Mouse (Mus musculus) limb, embryonic 12.5 days (tissue): ENCODE results near the gene Nelfb. TPM values are rescaled to one million over a fixed set of nuclear protein-coding genes. Genes with fewer than 3 reads are reported as not detected.

Source experiments
- ATAC-seq: fragments of 200-750 bp; cut with Nextera tagmentation; 2 replicates; pipeline ENCODE4 v1.8.0; 2017; ENCODE audit warnings: low read depth, moderate TSS enrichment; ENCODE audit not compliant: insufficient number of reproducible peaks, insufficient read depth, low FRiP score, low TSS enrichment
- H3K27ac ChIP-seq: fragments of 300-500 bp; sonication (generic); 2 replicates; pipeline ENCODE4 v1.5.1; 2016; ENCODE audit warnings: mild to moderate bottlenecking, moderate library complexity
- H3K27me3 ChIP-seq: fragments of 300-500 bp; sonication (generic); 2 replicates; pipeline ENCODE4 v1.6.1; 2016; ENCODE audit warnings: mild to moderate bottlenecking, moderate library complexity
- H3K36me3 ChIP-seq: fragments of 300-500 bp; sonication (generic); 2 replicates; pipeline ENCODE4 v1.6.1; 2016; ENCODE audit warnings: mild to moderate bottlenecking, moderate library complexity
- H3K4me1 ChIP-seq: fragments of 300-500 bp; sonication (generic); replicated peaks from 2 replicates; pipeline ENCODE4 v1.6.1; 2016
- H3K4me2 ChIP-seq: fragments of 300-500 bp; sonication (generic); 2 replicates; pipeline ENCODE4 v1.6.1; 2016; ENCODE audit warnings: mild to moderate bottlenecking, moderate library complexity
- H3K4me3 ChIP-seq: fragments of 300-500 bp; sonication (generic); replicated peaks from 2 replicates; pipeline ENCODE4 v1.5.1; 2016; ENCODE audit warnings: mild to moderate bottlenecking
- H3K9ac ChIP-seq: fragments of 300-500 bp; sonication (generic); replicated peaks from 2 replicates; pipeline ENCODE4 v1.6.1; 2016; ENCODE audit warnings: mild to moderate bottlenecking, moderate library complexity
- H3K9me3 ChIP-seq: fragments of 300-500 bp; sonication (generic); 2 replicates; pipeline ENCODE4 v1.6.1; 2016; ENCODE audit warnings: mild to moderate bottlenecking, moderate library complexity
- WGBS: fragments of 180-500 bp; shearing (Covaris S2); methylation state at CpG from one replicate; pipeline ENCODE4 v1.1.7; 2016; 5-methylcytosine and 5-hydroxymethylcytosine counted together
- polyA plus RNA-seq: library from polyadenylated mRNA; unstranded; fragments of >200 nt; fragmentation: Nextera tagmentation; extraction: Ambion mirVana; gene quantifications from 2 replicates; pipeline ENCODE4 v1.2.1, GENCODE M21; 2016

Gene Nelfb
- polyA plus RNA-seq, 1 experiment from 2014 or later: 121 TPM

DNA sequence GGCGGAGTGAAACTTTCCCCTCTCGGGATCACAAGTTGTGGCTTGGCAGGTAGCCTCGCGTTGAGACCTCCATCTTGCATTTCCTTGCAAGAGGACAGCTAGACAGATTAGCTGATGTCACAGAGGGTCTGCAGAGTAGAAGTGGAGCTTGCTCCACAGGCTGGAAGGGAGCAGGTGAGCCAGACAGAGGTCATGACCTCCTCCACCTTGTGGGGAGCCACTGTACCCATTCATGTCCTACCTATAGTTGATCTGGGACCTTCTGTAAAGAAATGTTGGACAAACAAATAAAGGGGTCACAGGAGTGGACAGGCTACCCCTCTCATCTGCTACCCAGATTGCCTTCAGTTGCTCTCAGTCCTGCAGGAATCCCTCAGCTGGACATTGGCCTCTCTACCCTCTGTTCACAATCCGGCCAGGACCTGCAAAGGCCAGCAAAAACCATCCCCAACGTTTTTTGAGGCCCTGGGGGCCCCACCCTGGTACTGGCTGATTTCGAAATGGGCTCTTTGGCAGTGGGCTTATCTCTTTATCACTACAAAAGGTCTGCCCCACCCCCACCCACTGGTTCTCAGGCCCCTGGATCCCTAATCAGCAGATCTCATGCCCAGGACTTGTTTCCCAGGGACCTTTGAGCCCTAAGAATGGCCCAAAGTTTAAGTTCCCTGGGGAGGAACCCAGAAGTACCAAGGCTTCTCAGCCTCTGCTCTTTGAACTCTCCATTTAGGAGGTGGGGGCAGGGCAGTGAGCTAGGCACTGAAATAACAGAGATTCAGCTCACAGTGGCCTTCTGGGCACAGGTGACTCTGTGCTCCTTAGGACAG is 36.2 kb downstream of the Nelfb start:
- ATAC-seq: no peak
- Histone ChIP-seq H3K27ac (no peak overlapping the region), H3K4me3 (no peak overlapping the region), H3K4me2 (no peak overlapping the region), H3K27me3 (peaks cover 25% of the 10 kb centered on the region), H3K9ac (no peak overlapping the region), H3K9me3 (no peaks in the 10 kb centered on the region), H3K36me3 (no peaks in the 10 kb centered on the region), H3K4me1 (peaks cover 46% of the 10 kb centered on the region)
- WGBS: 48% methylated on average over 7 of the region's 7 CpGs

DNA sequence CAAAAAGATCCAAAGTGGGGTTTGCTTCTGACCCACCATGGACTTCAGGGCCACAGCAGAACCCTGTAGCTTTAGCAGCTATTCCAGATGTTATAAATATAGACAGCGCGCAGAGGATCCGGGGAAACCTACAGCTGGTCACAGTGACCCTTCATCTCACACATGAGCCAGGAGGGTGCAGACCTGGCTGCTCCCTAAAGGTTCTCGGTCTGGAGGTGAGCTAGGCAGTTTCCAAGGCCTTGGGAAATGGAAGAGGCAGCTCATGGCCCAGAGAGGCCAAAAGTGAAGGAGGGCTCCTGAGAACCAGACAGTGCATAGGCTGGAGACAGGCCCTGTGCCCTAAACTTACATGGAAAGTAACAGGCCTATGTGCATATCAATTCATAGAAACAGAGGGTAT is 37.5 kb downstream of the Nelfb start:
- H3K36me3 ChIP-seq: no peaks in the 10 kb centered on the region
- H3K9me3 ChIP-seq: no peaks in the 10 kb centered on the region
- no peak overlapping the region for H3K4me3 ChIP-seq
- H3K27me3 ChIP-seq: peaks cover 17% of the 10 kb centered on the region
- 91% methylated on average over 4 of the region's 4 CpGs for WGBS
- ATAC-seq: no peak
- no peak overlapping the region for H3K4me2 ChIP-seq
- H3K9ac ChIP-seq: no peak overlapping the region
- peaks cover 43% of the 10 kb centered on the region for H3K4me1 ChIP-seq
- H3K27ac ChIP-seq: no peak overlapping the region

DNA sequence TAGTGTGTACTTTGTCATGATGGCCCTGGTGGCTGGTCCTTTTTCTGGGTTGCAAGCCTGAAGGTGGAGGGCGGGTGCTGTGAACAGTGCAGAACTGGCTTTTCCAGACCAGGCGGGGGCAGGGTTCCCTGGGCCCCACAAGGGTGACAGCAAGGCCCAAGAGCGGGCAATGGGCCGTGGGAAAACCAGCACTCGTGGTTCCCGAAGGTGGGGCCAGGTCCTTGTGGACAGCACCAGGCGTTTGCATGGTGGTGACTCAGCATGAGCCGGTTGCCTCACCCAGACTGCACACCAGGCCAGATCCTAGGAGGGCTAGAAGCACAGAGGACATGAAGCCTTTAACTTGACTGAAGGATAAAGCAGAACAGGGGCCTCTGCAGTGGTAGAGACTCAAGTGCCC is 38.7 kb downstream of the Nelfb start:
- Histone ChIP-seq H3K27me3 (peaks cover 7% of the 10 kb centered on the region), H3K36me3 (no peaks in the 10 kb centered on the region), H3K4me2 (no peak overlapping the region), H3K27ac (no peak overlapping the region), H3K9ac (0 out of 2 replicates have a peak overlapping the region, but pooled peaks have one; percentile 12), H3K4me1 (peaks cover 43% of the 10 kb centered on the region), H3K4me3 (no peak overlapping the region), H3K9me3 (no peaks in the 10 kb centered on the region)
- ATAC-seq: no peak
- WGBS: 56% methylated on average over 8 of the region's 8 CpGs

DNA sequence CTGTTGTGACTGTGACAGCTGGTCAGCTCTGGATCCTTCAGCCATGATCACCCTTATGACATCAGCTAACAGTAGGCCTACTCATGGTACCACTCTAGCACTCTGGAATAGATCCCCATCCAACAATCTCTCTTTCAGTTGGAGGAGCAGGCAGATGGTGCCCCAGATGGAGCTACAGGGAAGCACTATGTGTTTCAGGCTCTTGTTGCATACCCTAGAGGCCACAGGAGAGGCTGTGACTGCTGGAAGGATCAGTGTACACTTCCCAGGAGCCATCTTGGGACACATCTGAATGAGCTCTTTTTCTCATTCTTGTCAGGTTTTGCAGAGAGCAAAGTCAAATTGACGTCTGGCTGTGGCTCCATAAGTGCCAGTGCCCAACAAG is 39.5 kb downstream of the Nelfb start:
- Histone ChIP-seq H3K4me1 (peaks cover 40% of the 10 kb centered on the region), H3K27ac (no peak overlapping the region), H3K9me3 (no peaks in the 10 kb centered on the region), H3K9ac (no peak overlapping the region), H3K4me2 (no peak overlapping the region), H3K36me3 (no peaks in the 10 kb centered on the region), H3K27me3 (peaks cover 3% of the 10 kb centered on the region), H3K4me3 (no peak overlapping the region)
- ATAC-seq: no peak
- WGBS: 67% methylated on average over 1 of the region's 1 CpGs

DNA sequence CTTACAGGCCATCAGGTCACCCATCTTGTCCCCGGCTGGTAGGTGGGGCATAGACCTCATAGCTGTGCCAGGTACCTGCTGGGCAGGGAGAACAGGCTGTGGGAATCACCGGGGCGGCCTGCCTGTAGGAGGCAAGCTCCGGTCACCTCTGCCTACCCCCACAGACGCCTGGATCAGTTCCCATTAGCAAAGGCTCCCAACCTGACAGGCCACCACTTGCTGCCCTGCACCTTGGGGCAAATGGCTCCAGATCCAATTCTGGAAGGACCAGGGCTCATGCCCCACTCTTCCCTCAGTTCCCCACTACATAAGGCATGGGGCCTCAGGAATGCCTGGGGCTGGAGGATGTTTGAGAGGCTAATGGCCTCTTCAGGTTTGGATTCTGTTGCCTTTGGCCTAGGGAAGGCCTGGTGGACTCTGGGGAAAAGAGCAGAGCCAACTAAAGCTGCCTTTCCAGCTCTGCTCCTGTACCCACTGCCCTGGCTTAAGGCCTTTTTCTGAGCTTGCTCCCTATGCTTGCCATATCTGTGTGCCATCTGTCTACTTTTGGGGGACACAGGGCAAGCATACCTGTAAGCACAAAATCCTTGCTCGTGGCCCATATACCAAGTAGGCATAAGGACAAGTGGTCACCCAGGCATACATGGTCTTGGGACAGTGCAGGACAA is 40.1 kb downstream of the Nelfb start:
- WGBS: 79% methylated on average over 6 of the region's 6 CpGs
- ATAC-seq: no peak

DNA sequence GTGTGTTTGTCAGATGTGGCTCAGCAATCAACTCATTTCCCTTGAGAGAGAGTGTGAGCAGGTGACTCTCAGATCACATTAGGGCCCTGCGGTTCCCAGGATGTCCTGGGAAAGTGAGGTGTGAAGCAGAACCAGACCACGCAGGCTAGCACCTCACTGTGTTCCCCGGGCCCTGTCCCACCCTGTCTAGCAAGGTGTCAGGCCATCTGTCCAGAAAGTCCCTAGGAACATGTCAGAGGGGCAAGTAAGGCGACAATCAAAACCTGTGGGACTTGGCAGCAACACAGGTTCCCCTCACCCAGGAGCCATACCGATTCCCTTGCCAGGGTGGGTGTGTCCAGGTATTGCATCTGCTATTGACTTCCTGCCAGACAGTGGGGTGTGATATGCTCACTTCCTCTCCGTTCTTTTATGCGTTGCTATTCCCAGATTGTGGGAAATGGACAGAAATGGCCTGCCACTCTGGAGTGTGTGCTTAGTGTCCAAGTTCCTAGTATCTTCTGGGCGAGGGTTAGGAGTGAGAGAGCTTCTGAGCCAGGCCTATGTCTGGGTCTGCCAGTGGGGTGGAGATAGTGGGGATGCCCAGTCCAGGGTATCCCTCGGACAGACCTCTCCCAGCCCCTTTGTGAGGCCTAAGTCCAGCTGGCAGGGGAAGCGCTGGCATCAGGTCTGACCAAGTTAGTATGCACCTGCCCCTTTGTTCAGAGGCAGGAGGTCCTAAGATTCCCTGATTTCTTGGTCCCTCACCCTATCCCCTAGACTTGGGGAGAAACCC is 40.8 kb downstream of the Nelfb start:
- 60% methylated on average over 10 of the region's 10 CpGs for WGBS
- Histone ChIP-seq H3K4me3 (no peak overlapping the region), H3K4me1 (peaks cover 28% of the 10 kb centered on the region), H3K9ac (no peak overlapping the region), H3K27ac (no peak overlapping the region), H3K27me3 (no peaks in the 10 kb centered on the region), H3K9me3 (no peaks in the 10 kb centered on the region), H3K36me3 (no peaks in the 10 kb centered on the region), H3K4me2 (no peak overlapping the region)
- no peak for ATAC-seq

More for the DNA sequence above, 40.1 kb downstream of the Nelfb start:
- Histone ChIP-seq H3K27ac (no peak overlapping the region), H3K36me3 (no peaks in the 10 kb centered on the region), H3K27me3 (peaks cover 3% of the 10 kb centered on the region; the same call in 1 of the 2 replicates), H3K9me3 (no peaks in the 10 kb centered on the region), H3K4me1 (peaks cover 35% of the 10 kb centered on the region), H3K4me2 (no peak overlapping the region), H3K4me3 (no peak overlapping the region), H3K9ac (no peak overlapping the region)

DNA sequence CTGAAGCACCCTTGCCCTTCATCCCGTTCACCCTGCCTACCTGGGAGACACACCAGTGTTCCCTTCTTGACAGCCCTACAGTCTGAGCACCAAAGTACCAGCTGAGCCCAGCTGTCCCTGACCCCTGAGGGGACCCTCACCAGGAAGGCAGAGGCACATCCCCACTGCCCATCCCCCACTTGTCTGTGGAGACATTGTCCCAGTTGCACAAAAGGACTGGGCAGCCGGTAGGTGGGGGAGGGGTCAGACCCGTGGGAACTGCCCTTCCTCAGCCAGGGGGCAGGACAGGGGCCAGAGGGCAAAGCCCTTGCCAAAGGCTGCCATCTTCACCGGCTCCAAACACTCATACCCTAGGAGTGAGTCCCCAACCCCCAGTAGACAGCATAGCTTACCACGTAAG is 41.5 kb downstream of the Nelfb start:
- Histone ChIP-seq H3K27me3 (no peaks in the 10 kb centered on the region), H3K9me3 (no peaks in the 10 kb centered on the region), H3K4me3 (no peak overlapping the region), H3K27ac (no peak overlapping the region), H3K4me2 (no peak overlapping the region), H3K9ac (no peak overlapping the region), H3K4me1 (peaks cover 27% of the 10 kb centered on the region), H3K36me3 (no peaks in the 10 kb centered on the region)
- 34% methylated on average over 5 of the region's 5 CpGs for WGBS
- no peak for ATAC-seq

DNA sequence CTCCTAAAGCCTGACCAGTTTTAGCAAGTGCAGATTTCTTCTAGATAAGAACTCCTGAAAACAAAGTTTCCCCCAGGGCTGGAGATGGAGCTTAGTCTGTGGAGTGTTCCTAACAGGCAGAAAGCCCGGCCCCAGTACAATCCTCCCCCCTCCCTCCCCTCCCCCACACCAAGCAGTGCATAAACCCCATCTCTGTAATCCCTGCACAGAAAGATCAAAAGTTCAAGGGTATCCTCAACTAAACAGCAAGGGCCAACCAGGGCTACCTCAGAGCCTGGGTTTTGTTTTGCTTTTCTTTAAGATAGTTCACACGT is 42.7 kb downstream of the Nelfb start:
- Histone ChIP-seq H3K4me1 (peaks cover 35% of the 10 kb centered on the region), H3K4me2 (peak overlapping the region; percentile 91), H3K27ac (peak overlapping the region; percentile 78), H3K4me3 (peak overlapping the region; percentile 52), H3K27me3 (0 out of 2 replicates have a peak, but pooled peaks cover 3% of the 10 kb centered on the region), H3K9me3 (no peaks in the 10 kb centered on the region), H3K9ac (peak overlapping the region; percentile 69; the same call in 1 of the 2 replicates), H3K36me3 (no peaks in the 10 kb centered on the region)
- ATAC-seq: peak; percentile 4; the same call in 1 of the 2 replicates
- 14% methylated on average over 2 of the region's 2 CpGs for WGBS

DNA sequence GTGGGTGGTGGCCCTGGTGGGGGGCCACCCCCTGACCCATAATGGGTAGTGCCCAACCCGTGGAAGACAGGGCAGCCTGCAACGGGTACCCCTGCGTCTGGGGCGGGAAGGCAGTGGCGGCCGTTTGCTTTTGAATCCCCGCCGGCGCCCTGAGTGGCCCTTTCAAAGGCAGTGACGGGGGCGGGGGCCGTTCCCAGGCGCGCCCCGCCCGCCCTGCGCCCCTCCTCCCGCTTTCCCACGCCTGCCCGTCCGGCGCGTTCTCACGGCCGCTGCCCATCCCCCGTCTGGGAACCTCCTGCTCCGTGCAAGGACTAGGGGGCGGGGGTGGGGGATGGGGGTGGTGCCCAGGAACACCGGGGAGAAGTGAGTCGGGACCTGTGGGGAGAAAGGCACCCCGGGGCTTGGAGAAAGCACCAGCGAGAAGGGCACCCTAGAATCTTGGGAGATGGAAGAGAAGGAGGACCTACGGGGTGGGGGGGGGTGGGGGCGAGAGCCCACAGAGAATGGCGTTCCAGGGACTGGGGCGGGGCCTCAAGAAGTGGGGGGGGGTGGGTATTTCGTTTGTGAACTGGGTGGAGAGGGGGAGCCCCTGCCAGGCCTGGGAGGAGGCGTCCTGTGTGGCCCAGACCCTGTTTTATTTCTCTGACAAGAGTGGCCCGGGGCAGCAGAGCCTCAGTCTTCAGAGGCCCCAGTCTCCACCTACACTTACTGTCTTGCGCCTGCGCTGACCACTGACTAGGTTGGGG is 43.2 kb downstream of the Nelfb start:
- WGBS: under 1% methylated on average over 37 of the region's 41 CpGs
- no peaks in the 10 kb centered on the region for H3K9me3 ChIP-seq

DNA sequence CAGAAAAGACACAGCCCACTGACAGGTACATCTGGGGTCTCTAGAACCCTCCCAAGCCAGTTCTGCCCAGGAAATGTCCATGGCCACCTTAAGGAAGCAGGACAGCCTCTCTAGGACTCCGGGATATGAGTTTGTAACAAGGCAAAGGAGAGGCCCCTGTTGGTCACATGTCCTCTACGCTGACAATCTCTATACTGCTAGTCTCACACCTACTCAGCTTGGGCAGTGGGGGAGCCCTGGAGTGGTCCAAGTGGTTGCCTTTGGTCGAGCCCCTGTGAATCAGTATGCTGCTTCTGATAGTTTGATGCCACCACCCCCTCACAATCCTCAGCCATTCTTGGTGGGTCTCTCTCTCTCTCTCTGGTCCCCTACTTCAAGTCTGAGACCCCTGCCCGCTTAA is 43.8 kb downstream of the Nelfb start:
- peak; percentile 21; the same call in 1 of the 2 replicates for ATAC-seq
- Histone ChIP-seq H3K27ac (peak overlapping the region; percentile 78), H3K27me3 (0 out of 2 replicates have a peak, but pooled peaks cover 3% of the 10 kb centered on the region), H3K36me3 (no peaks in the 10 kb centered on the region), H3K4me1 (peaks cover 46% of the 10 kb centered on the region), H3K9me3 (no peaks in the 10 kb centered on the region), H3K4me3 (peak overlapping the region; percentile 52), H3K4me2 (peak overlapping the region; percentile 91), H3K9ac (peak overlapping the region; percentile 69; the same call in 1 of the 2 replicates)
- WGBS: 19% methylated on average over 4 of the region's 4 CpGs

More for the DNA sequence above, 43.2 kb downstream of the Nelfb start:
- peak; percentile 62 for ATAC-seq
- Histone ChIP-seq H3K27me3 (0 out of 2 replicates have a peak, but pooled peaks cover 3% of the 10 kb centered on the region), H3K4me2 (peak overlapping the region; percentile 91), H3K4me3 (peak overlapping the region; percentile 52), H3K4me1 (peaks cover 41% of the 10 kb centered on the region), H3K27ac (peak overlapping the region; percentile 78), H3K36me3 (no peaks in the 10 kb centered on the region), H3K9ac (peak overlapping the region; percentile 69)
